Mouse (Mus musculus): ENCODE data around the gene Cybc1.

GRCm38 (mm10) chr11:121192742-121193141, 36.4 kb downstream of the Cybc1 start:
- TF ChIP-seq CTCF (IDR thresholded peaks at IDR 0.05; ENCODE audit: low read depth) (no peak), EP300 (optimal IDR thresholded peaks at IDR 0.05) (no peak)
